Mouse (Mus musculus): ENCODE measurements around the gene Sik3. TPM values are rescaled to one million over a fixed set of nuclear protein-coding genes. Genes with fewer than 3 reads are reported as not detected.
A peak's percentile ranks its signal among the peaks of the same experiment; 100 is the strongest.

The Sik3 gene
- total RNA-seq, 2 experiments from 2014 or later: 54.6 to 56.9 TPM

- intact Hi-C loops (cut with DNase I): no loop called here
- DNase-seq: peak; percentile 37
Measured at GRCm38 (mm10) chr9:46014251-46014681, 1.6 kb downstream of the Sik3 start.

GRCm38 (mm10) chr9:46015081-46015551 is 2.5 kb downstream of the Sik3 start:
- DNase-seq: peak; percentile 27
- intact Hi-C loops (cut with DNase I): no loop called here

- DNase-seq: peak; percentile 51
- intact Hi-C loops (cut with DNase I): no loop called here
Measured at GRCm38 (mm10) chr9:46015831-46016230, 3.2 kb downstream of the Sik3 start.

- DNase-seq: no peak
- intact Hi-C loops (cut with DNase I): no loop called here
Measured at GRCm38 (mm10) chr9:46016417-46016816, 3.8 kb downstream of the Sik3 start.

GRCm38 (mm10) chr9:46018316-46018715 is 5.7 kb downstream of the Sik3 start:
- DNase-seq: no peak
- intact Hi-C loops (cut with DNase I): no loop called here

- intact Hi-C loops (cut with DNase I): no loop called here
- DNase-seq: no peak
Measured at GRCm38 (mm10) chr9:46019975-46020374, 7.4 kb downstream of the Sik3 start.

GRCm38 (mm10) chr9:46023591-46023990 is 11.0 kb downstream of the Sik3 start:
- intact Hi-C loops (cut with DNase I): no loop called here
- peak; percentile 21 for DNase-seq

- DNase-seq: no peak
- intact Hi-C loops (cut with DNase I): no loop called here
Measured at GRCm38 (mm10) chr9:46026058-46026849, 13.6 kb downstream of the Sik3 start.

- intact Hi-C loops (cut with DNase I): no loop called here
- no peak for DNase-seq
Measured at GRCm38 (mm10) chr9:46027994-46028393, 15.4 kb downstream of the Sik3 start.

- intact Hi-C loops (cut with DNase I): no loop called here
- DNase-seq: no peak
Measured at GRCm38 (mm10) chr9:46029534-46029933, 16.9 kb downstream of the Sik3 start.

- DNase-seq: no peak
- intact Hi-C loops (cut with DNase I): no loop called here
Measured at GRCm38 (mm10) chr9:46030184-46030583, 17.6 kb downstream of the Sik3 start.

- no peak for DNase-seq
- intact Hi-C loops (cut with DNase I): no loop called here
Measured at GRCm38 (mm10) chr9:46030968-46031367, 18.3 kb downstream of the Sik3 start.

GRCm38 (mm10) chr9:46032190-46032589 is 19.6 kb downstream of the Sik3 start:
- intact Hi-C loops (cut with DNase I): no loop called here
- DNase-seq: peak; percentile 22

GRCm38 (mm10) chr9:46033058-46033457 is 20.4 kb downstream of the Sik3 start:
- intact Hi-C loops (cut with DNase I): no loop called here
- DNase-seq: no peak

GRCm38 (mm10) chr9:46033862-46034261 is 21.2 kb downstream of the Sik3 start:
- intact Hi-C loops (cut with DNase I): no loop called here
- DNase-seq: no peak

GRCm38 (mm10) chr9:46035290-46035871 is 22.8 kb downstream of the Sik3 start:
- intact Hi-C loops (cut with DNase I): no loop called here

GRCm38 (mm10) chr9:46036881-46037280 is 24.3 kb downstream of the Sik3 start:
- intact Hi-C loops (cut with DNase I): no loop called here

More at GRCm38 (mm10) chr9:46035290-46035871, 22.8 kb downstream of the Sik3 start:
- no peak for DNase-seq

GRCm38 (mm10) chr9:46038786-46039185 is 26.2 kb downstream of the Sik3 start:
- no peak for DNase-seq

More at GRCm38 (mm10) chr9:46036881-46037280, 24.3 kb downstream of the Sik3 start:
- no peak for DNase-seq

GRCm38 (mm10) chr9:46041186-46041585 is 28.6 kb downstream of the Sik3 start:
- intact Hi-C loops (cut with DNase I): no loop called here

More at GRCm38 (mm10) chr9:46038786-46039185, 26.2 kb downstream of the Sik3 start:
- intact Hi-C loops (cut with DNase I): no loop called here

GRCm38 (mm10) chr9:46042387-46042786 is 29.8 kb downstream of the Sik3 start:
- DNase-seq: no peak
- intact Hi-C loops (cut with DNase I): no loop called here

More at GRCm38 (mm10) chr9:46041186-46041585, 28.6 kb downstream of the Sik3 start:
- no peak for DNase-seq

GRCm38 (mm10) chr9:46043626-46044025 is 31.0 kb downstream of the Sik3 start:
- DNase-seq: no peak
- intact Hi-C loops (cut with DNase I): no loop called here
